Comparison of ENCODE assay signal across 31 mouse cellular contexts in the genomic region with DNA sequence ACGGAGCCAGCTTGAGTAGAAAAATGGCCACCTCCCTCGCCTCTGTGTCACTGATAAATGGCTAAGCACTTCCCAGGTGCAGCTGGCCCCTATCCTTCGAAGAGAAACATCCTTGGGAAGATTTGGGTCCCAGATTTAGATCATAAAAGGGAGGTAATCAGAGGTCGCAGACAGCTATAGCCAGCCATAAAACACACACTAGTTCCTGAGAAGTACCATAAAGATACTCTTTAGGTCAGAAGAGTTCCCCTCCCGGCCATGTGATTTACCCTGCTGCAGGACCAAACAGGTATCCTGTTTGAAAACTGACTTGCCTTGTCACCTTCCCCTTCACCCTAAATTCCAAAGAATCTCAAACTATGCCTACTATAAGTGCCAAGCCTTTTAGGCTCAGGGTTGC. TPM values are rescaled to one million over a fixed set of nuclear protein-coding genes. Genes with fewer than 3 reads are reported as not detected.
"Had no signal": no experiment of that assay in that cellular context is flagged by ENCODE, and none has a peak within 500 bp of the region (broad histone marks: within the 10 kb centered on the region; RNA-seq: fewer than 3 reads in every experiment).

No protein-coding gene starts in this region.

RNA-seq across cellular contexts. Expression of a gene that starts 9.6 kb away (rescaled TPM):
- polyA plus RNA-seq: limb, embryonic 10.5 days; limb, embryonic 11.5 days; limb, embryonic 12.5 days; limb, embryonic 13.5 days; limb, embryonic 15.5 days; liver, adult 2 months; liver, embryonic 11.5 days; liver, embryonic 12.5 days; liver, embryonic 13.5 days; liver, embryonic 14.5 days; liver, embryonic 15.5 days; liver, embryonic 16.5 days; liver, postnatal 0 days; lung, adult 2 months; lung, embryonic 14.5 days; lung, postnatal 0 days; macrophage; midbrain, embryonic 10.5 days; midbrain, embryonic 11.5 days; midbrain, embryonic 12.5 days; midbrain, embryonic 13.5 days; midbrain, embryonic 14.5 days; midbrain, embryonic 15.5 days; midbrain, embryonic 16.5 days; midbrain, postnatal 0 days; myocyte; neural tube, embryonic 11.5 days; neural tube, embryonic 12.5 days had no signal

RNA-seq across cellular contexts. Expression of a gene that starts 24.1 kb away (rescaled TPM):
- polyA plus RNA-seq: limb, embryonic 10.5 days; limb, embryonic 11.5 days; limb, embryonic 12.5 days; limb, embryonic 13.5 days; limb, embryonic 15.5 days; liver, embryonic 11.5 days; liver, embryonic 12.5 days; liver, embryonic 13.5 days; liver, embryonic 15.5 days; liver, embryonic 16.5 days; liver, postnatal 0 days; lung, embryonic 14.5 days; lung, embryonic 15.5 days; lung, embryonic 16.5 days; lung, postnatal 0 days; macrophage; midbrain, embryonic 10.5 days; midbrain, embryonic 11.5 days; midbrain, embryonic 12.5 days; midbrain, embryonic 14.5 days; midbrain, embryonic 15.5 days; midbrain, embryonic 16.5 days; neural tube, embryonic 11.5 days; neural tube, embryonic 12.5 days had no signal

RNA-seq across cellular contexts. Expression of a gene that starts 43.0 kb away (rescaled TPM):
- polyA plus RNA-seq: limb, embryonic 10.5 days; limb, embryonic 11.5 days; limb, embryonic 12.5 days; limb, embryonic 13.5 days; limb, embryonic 14.5 days; liver, embryonic 11.5 days; liver, embryonic 12.5 days; liver, embryonic 13.5 days; liver, embryonic 14.5 days; liver, embryonic 15.5 days; liver, embryonic 16.5 days; liver, postnatal 0 days; lung, adult 2 months; lung, embryonic 14.5 days; lung, embryonic 15.5 days; lung, embryonic 16.5 days; lung, postnatal 0 days; macrophage; midbrain, embryonic 10.5 days; midbrain, embryonic 11.5 days; midbrain, embryonic 12.5 days; midbrain, embryonic 13.5 days; midbrain, embryonic 14.5 days; midbrain, embryonic 15.5 days; midbrain, embryonic 16.5 days; midbrain, postnatal 0 days; myocyte; neural tube, embryonic 11.5 days; neural tube, embryonic 12.5 days had no signal
